Mouse (Mus musculus) right cerebral cortex, postnatal 14 days (tissue): Measurements from ENCODE around the gene Dpf3.

Source experiments
- DNase-seq: peaks from one replicate; pipeline ENCODE4 v3.0.0; 2022

Dpf3 gene

DNA sequence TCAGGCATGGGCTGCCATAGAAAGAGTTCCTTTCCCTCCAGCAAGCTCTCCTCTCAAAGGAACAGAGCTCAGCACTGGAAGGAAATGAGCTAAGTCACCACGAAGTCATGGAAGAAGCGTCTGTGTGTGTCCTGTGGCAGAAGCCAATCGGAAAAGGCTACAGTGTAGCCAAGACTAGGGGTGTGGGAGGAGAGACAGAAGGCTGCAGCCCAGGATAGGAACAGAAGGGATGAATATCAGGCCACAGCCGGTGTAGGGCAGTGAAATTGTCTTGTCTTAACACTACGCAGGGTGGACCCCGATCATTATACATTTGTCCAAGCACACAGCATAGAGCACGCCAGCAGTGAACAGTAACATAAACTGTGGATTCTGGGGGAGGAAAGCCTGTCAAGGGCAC lies 157.5 kb downstream of the Dpf3 start:
- no peak for DNase-seq

DNA sequence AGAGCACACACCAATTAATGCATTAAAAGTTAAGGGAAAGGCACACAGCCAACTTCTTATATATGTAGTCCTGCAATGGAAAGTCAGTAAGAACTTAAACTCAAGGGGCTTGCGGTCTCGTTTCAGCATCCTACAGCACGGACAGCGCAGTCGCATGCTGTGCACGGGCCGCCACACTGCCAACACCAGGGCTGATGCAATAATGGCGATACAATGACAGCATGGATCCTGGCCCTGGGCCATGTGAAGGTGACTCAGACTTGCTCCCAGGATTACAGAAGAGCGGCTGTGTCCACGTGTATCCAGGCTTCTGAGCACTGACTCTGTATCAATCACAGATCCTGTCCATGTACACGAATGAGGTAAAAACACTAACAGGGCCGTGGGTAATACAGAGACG lies 158.6 kb downstream of the Dpf3 start:
- DNase-seq: peak; percentile 25

DNA sequence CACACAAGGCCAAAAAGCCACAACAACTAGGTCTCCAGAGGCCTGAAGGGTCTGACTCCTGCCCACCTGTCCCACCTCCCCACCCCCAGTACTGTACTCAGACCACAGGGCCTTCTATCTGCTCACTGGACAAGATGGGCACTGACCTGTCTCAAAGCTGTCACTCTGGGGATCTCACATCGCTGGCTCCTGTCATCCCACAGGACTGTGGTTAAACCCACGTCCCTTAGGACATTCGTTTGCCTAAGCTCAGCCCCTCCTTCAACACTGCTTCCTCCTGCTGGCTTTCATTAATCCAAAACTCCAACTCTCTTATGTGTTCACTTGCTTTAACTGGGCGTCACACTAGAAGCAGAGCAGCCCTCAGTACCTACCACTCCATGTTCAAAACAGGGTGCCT lies 159.0 kb downstream of the Dpf3 start:
- no peak for DNase-seq

DNA sequence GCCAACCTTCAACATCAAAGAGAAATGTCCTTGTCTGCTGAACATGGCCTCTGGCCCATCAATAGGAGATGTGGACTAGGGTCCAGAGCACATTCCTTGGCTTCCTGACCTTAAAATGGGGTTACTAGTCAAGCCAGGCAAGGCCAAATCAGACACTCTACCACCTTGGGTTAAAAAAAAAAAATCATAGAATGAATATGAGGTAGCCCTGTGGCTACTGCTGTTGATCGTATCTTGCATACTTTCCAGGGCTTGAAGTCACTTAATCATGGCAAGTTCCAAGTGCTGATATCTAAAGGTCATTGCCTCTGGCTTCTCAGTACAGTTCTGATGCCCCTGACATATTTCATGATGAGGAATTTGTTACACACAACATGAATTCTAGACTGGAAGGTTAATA lies 160.1 kb downstream of the Dpf3 start:
- no peak for DNase-seq

DNA sequence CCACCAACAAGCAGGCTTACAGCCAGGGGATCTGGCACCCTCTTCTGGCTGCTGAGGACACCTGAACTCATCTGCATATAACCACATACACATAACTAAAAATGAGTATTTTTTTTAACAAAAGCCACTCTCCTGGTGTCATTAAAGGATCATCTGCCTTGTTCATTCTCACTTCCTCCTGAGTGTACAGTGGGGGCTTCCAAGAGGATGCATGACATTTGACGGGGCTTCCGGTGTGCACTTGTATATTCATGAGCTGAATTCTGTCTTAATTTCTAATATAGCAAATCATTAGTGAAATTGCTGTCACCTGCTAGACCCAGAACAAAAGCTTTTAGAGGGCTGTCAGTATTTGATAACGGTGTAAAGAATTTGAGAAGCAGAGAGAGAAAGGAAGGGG lies 166.8 kb downstream of the Dpf3 start:
- no peak for DNase-seq

DNA sequence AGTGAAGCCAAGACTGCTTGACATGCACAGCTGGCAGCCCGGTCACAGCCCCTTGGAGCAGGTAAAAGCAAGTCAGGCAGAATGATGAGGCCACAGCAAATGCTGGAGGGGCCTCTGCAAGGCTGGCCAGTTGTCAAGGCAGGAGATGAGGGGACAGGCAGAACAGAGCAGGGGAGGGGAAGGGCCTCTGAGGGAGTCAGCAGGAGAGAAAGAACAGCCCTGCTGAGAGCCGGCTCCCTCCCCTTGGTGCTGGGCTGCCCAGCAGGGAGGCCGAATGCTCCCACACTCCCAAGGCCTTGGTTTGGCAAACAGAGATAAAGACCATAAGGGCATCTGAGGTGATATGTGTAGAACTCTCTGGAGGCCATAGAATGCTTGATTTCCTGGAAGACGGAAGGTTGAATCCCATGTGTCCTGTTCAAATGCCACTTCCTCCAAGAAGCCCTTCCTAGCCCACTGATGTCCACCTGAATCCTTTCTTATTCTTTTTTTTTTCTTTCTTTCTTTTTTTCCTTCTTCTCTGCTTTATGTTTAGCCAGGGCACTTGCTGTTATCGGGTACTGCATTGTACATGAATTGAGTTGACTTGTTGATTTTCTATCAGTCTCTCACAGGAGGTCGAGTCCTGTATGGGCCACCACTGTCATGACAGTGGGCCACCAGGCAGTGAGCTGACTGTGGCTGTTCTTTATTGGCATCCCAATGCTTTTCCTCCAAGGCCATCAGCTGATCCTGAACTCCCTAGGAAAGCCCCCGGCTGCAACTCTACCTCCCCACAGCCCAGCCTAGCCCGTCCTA lies 169.7 kb downstream of the Dpf3 start:
- no peak for DNase-seq

DNA sequence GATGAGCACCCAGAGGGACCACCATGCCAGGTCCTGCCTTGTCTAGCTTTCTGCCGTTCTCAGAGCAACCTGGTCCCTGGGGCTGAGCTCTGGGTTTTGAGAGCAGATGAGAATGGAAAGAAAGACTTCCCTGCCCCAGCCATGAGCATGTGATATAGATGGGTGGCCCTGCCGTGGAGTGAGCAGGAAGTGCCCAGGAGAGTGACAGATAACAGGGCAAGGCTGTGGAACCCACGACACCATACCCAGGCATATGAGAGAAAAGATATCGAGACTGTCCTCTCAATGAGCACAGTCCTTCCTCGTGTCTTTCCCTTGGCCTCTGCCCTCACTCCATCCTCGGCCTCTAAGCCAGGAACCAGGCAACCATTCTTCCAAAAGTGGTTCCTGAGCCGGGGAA lies 172.8 kb downstream of the Dpf3 start:
- DNase-seq: no peak

DNA sequence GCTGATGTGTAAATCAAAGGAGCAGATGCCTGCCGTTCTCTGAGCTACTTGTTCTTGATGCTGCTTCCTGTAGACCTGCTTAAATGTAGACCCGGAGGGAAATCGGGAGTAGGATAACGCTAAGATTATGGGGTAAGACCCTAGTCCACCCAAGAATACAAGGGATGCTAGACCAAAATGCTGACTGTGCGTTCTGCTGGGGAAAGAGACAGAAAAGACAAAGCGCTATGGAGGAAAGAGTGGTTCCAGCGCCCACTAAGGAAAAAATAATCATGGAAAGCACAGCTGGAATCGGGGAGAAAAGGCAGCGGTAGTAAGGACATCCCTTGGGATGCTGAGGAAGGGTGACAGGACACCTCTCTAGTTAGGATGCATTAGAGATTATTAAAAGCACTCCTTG lies 174.7 kb downstream of the Dpf3 start:
- DNase-seq: no peak

DNA sequence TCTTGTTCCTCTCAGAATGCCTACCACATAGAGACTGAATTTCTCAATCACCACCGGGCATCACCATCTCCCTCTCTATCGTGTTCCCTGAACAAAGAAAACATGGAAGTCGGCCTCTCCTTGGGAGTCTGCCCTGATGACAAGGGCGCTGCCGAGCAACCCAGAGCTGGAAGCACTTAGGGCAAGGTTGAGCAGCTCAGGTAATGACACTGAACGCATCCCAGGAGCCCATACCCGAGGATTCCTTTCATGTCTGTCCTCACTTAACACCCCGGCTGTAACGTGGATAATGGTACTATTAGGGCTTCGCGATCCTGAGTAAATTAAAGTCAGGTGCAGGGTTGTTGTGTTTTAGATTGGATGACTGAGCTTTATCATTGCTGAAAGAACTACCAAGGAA lies 176.9 kb downstream of the Dpf3 start:
- DNase-seq: no peak

DNA sequence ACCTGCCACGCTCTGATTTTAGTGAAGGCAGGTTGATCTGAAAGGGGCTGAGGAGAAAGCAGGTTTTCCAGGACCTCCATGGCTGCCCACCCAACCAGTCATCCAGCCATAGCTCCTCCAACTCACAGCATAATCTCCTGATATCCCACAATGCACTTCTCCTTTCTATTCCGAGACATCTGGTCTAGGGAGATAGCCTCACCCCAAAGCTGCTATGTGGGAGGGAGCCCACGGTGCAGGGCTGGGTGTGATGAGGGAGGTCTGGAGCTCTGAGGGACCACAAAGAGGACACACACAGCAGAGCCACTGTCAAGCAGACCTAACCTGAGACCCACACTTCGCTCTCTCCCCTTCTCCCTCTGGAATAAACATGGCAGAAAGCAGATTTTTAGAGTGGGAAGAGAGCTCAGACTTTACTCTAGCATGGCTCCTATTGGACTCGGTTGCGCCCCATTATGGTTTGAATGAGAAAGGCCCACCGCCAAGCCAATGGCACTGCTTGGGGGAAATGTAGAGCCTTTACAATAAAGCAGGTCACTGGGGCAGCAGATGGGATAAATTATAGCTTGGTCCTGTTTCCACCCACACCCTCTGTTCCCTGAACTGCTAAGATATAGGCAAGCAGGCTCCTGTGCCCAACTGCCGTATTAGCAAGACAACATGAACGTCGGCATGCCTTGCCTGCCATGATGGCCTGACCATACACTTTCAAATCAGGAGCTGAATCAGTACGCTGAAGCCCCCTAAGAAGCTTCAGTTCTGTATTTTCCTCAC lies 178.3 kb downstream of the Dpf3 start:
- no peak for DNase-seq

DNA sequence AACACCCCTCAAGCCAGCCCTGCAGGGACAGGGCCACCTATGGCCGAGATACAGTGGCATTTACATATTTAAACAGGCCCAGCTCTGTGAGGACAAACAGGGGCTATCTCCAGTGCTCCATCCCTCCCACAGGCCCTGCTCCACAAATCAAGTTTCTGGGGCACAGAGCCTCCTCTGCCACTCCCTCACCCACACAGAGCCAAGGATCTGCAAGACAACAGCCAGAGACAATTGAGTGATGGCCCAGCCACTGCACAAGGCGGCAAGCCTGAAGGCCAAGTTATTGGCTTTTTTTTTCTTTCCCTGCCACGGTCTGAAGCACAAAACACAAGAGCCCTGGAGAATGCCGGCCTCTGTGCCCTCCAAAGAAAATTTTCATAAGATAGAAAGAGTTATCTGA lies 178.9 kb downstream of the Dpf3 start:
- no peak for DNase-seq

DNA sequence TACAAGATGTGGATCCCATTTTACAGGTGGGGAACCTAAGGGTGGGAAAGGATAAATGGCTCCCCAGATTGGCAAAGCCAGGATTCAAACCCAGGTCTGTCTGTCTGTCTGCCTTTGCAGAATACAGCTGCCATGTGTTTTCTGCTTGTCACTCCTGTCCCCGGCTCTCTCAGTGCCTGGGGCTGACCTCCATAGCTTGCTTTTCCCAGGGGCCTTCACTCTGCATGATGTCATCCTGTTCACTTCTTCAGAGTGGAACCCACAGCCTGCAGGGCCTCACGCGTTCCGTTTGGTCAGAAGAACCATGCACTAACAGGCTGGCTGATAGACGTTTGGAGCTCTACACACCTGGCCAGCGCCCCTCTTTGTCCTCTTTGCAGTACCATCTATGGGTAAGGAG lies 184.3 kb downstream of the Dpf3 start:
- DNase-seq: no peak

DNA sequence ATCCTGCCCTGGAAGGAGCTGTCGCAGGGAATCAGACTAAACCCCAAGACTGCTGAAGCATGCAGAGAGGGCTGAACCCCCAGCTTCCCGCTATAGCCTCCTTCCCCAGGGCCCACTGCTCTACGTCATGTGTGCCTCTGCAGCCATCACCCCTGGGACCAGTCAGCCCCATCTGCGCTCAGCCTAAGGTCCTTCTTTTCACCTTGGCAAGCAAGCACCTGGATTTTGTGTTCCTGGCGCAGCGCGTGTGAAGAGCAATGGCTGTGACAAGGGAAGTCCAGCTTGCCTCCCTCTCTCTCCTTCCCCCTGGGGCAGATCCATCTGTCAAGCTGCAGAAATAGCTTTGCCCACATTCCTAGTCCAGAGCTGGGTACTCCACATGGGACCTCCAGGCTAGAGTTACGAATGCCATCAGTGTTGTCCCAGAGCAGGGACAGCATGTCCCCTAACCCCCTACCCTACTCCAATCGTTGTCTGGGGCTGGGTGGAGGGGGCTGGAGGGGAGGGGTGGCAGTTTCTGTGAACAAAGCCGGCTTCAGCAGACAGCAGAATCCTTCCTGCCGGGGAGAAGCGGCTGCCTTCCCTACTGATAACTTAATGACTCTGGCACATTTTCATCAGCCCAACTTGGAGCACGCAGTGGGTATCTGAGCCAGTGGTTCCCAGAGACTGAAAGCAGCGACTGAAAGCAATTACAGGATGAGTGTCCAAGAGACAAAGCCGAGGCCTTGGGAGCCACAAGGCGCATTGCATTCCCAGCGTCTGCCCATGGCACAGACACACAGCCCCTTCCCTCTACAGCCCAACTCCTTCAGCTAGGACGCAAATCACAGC lies 185.0 kb downstream of the Dpf3 start:
- no peak for DNase-seq

DNA sequence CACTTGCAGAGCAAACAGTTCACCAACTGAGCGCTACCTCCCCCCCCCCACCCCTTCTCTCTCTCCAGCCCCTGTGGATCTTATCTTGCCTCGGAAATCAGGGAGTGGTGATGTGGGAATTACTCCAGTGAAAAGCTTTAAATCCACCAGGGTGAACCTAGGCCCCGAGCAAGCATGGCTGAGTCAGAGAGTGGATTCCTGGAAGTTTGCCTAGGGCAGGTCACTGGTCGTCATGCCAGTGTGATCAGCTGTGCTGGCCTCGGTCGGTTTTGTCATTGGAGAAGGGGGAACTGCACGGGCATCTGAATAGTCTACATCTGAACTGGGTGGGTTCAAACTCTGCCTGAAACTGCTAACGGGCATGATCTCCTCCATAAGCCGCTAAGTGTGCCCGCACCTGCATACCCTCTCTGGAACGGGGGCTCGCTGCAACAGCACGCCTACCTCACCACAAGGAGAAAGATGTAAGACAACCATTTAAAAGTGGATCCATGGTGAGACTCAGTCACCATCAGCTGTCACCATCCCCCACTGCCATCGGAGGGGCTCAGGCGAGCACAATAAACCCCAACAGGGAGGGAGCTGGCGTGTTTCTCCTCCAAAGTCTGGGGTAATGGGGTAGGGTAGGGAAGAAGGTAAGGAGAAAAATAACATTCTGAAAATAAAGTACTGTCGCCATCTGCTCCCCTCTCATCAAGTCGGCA lies 185.7 kb downstream of the Dpf3 start:
- DNase-seq: no peak

DNA sequence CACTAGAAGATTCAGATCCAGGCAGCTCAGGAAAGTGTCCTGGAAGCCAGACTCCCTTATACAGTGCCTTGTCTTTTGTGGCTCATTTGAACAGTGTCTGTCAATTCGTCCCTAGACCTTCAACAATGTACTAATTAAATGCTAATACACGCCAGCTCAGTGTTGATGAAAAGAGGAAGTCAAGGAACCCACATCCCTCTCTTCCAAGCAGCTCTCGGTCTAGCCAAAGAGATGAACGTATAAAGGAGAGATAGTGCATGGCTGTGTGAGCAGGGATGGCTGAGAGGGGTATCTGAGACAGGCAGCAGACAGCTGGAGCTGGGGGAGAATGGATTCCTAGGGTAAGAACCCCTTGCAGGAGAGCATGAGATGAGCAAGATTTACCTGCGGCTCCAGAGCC lies 189.2 kb downstream of the Dpf3 start:
- no peak for DNase-seq

DNA sequence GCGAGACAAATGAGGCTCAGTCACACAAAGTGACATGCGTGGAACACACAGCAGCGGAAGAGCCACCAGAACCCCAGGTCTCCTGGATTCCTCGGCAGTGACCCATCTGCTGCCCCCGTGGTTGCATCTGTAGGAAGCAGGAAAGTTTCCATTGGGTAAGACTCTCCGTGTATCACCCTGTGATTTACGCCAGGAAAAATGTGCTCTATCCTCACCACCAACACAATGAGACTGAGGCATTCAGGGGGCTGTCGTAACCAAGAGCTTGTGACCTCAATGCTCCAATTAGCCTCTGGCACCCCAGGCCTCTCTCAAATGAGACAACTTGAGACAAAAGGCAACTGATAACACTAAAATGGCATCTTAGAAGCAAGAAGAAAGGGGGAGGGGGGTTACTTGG lies 192.5 kb downstream of the Dpf3 start:
- DNase-seq: no peak

DNA sequence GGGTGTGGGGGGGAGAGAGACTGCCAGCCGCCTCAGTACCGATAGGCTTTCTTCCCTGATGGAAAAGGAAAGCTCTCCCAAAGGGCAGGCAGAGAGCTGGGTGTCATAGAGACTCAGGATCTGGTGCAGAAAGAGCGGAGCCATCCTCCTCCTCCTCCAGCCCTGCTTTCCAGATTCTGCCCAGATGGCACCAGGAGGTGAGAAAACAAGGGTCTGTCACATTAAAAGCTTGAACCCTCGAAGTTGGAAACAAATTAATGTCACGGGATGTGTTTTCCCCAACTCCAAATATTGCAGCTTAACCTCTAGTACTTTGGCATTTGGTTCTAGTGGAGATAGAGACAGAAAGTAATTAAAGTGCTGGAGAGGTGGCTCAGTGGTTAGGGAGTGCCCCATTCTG lies 195.6 kb downstream of the Dpf3 start:
- DNase-seq: no peak

DNA sequence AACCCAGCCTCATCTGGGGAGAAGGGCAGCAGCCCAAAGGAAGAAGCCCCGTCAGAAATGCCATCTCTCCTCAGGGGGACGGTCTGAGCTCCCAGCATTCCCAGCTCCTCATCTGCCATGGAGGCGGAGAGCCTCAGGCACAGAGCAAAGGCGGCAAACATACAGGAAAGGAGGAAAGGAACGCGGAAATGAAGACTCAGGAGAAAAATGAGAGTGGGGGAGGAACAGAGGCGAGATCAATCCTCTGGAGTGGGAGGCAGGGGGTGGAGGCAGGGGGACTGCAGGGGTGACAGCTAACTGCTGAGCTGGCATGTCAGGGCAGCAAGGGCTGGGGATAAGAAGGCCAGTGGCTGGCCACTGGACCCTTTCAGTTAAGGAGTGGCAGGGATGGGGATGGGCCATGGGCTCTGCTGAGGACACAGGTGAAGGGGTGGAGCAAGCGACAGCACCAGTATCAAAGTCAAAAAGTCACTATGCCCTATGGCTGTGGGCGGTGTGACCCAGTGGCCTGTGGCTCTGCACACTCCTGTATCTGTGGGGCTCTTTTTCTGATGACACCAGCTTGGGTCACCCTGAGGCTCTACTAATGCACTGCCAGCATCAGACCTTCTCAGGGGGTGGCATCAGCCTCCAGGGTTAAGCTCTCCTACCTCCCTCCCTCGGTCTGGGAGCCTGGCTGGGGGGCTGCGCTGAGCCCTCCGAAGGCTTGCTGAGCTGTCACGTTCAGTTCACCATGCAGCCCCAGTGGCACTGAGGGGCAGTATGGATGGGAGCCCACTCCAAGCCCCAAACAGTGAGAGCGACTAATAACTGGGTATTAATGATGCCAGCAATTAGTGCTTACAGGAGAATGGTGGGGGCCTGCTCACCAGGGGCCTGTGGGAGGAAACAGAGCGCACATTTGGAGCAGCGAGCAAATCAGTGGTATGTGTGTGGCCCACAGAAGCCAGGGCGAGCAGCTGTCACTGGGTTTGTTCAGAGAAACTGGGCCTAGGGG lies 200.7 kb downstream of the Dpf3 start:
- no peak for DNase-seq

DNA sequence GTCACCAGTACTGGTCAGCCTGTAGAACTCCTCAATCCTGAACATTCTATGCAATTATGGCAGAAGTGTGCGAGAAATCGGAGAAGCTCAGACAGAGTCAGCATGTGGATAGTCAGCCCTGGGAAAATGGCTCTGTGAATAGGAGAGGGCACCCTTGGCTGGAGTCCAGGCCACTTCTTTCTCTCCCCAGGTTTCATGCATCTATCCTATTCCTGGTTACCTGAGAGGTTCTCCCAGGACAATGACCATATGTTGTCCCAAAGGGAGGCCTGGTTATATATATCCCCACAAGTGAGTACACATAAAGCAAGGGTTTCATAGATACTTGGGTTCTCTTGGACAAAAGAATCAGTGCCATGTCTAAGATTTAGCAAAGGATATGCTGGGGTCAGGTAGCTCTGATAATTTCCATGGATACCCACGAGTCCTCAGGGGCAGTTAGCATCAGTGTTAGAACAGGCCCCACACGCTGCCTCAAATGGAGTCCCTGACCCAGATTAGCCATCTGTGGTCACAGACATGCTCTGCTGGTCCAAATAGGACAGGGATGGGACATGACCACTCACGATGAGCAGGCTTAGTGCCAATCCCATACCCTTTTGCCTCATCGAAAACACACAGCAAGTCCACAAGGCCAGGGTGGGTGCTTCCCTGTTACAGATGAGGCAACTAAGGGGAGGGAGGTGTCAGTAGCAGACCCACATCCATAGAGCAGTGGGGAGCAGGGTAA lies 203.8 kb downstream of the Dpf3 start:
- DNase-seq: no peak

DNA sequence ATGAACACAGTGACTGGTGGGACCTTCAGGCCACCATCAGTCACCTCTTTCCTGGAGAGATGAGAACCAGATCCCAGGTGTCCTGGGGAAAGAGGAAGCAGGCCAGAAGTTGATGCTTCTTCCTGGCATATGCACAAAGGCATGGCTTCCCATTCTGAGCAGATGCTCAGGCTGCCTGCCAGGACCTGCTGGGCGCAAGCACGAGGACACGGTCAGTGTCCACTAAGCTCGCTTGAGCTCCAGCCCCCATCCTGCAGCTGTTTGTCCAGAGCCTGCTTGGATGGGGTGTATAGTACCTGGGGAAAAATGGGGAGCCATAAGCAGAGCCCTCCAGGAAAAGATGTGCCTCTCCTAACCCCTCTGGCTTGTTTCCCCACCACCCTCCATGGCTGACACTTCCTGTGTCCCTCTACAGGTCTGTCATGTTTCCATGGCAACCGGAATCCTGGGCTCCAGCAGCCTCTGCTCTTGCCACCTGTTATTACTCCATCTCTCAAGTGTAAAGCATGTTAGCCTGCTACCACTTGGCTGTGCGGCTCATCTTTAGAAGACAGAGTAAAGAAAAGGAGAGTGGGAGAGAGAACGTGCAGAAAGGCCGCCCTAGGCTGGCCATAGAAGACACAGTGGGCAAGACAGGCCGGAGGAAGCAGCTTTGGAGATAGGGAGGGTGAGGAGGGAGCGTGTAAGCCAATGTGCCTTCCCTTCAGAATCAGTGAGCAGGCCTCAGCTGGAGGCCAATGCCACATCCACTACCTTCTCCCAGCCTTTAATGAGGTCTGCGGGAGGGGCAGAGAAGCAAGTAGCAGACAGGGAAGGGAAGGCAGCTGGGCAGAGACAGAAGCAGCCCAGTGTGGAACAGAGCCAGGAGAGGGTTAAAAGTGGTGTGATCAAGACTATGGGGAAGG lies 209.7 kb downstream of the Dpf3 start:
- DNase-seq: peak; percentile 29
